Mouse (Mus musculus): ENCODE results near the gene Tgoln1.

- TF ChIP-seq GATA1 (IDR thresholded peaks at IDR 0.05; ENCODE audit: borderline replicate concordance, low read length), result no peak
- TF ChIP-seq GATA2 (IDR thresholded peaks at IDR 0.05; ENCODE audit: borderline replicate concordance, low read depth, low read length), result no peak
- no peak for TF ChIP-seq CTCF (IDR thresholded peaks at IDR 0.05; ENCODE audit: low read depth, low read length)
- TF ChIP-seq TAL1 (conservative IDR thresholded peaks at IDR 0.05; ENCODE audit: low read depth, low read length), result no peak
- no peak for TF ChIP-seq POLR2AphosphoS5 (IDR thresholded peaks at IDR 0.05; ENCODE audit: insufficient replicate concordance, low read depth, low read length)
Observed at GRCm38 (mm10) chr6:72626391-72626790, 9.6 kb upstream of the Tgoln1 start.
